Mouse (Mus musculus): ENCODE data around the gene Kpna1. TPM values are rescaled to one million over a fixed set of nuclear protein-coding genes. Genes with fewer than 3 reads are reported as not detected.
A peak's percentile ranks its signal among the peaks of the same experiment; 100 is the strongest.
"Not testable (repeated sequence)": the region's sequence is repeated elsewhere in the genome, so short reads cannot be mapped to it uniquely, and the experiment has no call there.

Gene Kpna1
- total RNA-seq, 1 experiment from 2014 or later, result 60.8 TPM

- ATAC-seq (replicated peaks in 1 of 2; ENCODE audit: insufficient read depth in 1 of 2, low FRiP score in 2 of 2, low TSS enrichment in 1 of 2, low read depth in 1 of 2, poor library complexity in 2 of 2, severe bottlenecking in 2 of 2), result no peak
Observed at GRCm38 (mm10) chr16:36056416-36056815, 77.9 kb downstream of the Kpna1 start.

GRCm38 (mm10) chr16:36057933-36058475 is 79.5 kb downstream of the Kpna1 start:
- ATAC-seq (replicated peaks in 1 of 2; ENCODE audit: insufficient read depth in 1 of 2, low FRiP score in 2 of 2, low TSS enrichment in 1 of 2, low read depth in 1 of 2, poor library complexity in 2 of 2, severe bottlenecking in 2 of 2), result no peak

- not testable (repeated sequence) for ATAC-seq (replicated peaks in 1 of 2; ENCODE audit: insufficient read depth in 1 of 2, low FRiP score in 2 of 2, low TSS enrichment in 1 of 2, low read depth in 1 of 2, poor library complexity in 2 of 2, severe bottlenecking in 2 of 2)
Observed at GRCm38 (mm10) chr16:36062534-36062933, 84.0 kb downstream of the Kpna1 start.

GRCm38 (mm10) chr16:36063315-36063714 is 84.8 kb downstream of the Kpna1 start:
- ATAC-seq (replicated peaks in 1 of 2; ENCODE audit: insufficient read depth in 1 of 2, low FRiP score in 2 of 2, low TSS enrichment in 1 of 2, low read depth in 1 of 2, poor library complexity in 2 of 2, severe bottlenecking in 2 of 2), result no peak

GRCm38 (mm10) chr16:36064904-36065303 is 86.4 kb downstream of the Kpna1 start:
- no peak for ATAC-seq (replicated peaks in 1 of 2; ENCODE audit: insufficient read depth in 1 of 2, low FRiP score in 2 of 2, low TSS enrichment in 1 of 2, low read depth in 1 of 2, poor library complexity in 2 of 2, severe bottlenecking in 2 of 2)

GRCm38 (mm10) chr16:36067694-36068093 is 89.1 kb downstream of the Kpna1 start:
- no peak for ATAC-seq (replicated peaks in 1 of 2; ENCODE audit: insufficient read depth in 1 of 2, low FRiP score in 2 of 2, low TSS enrichment in 1 of 2, low read depth in 1 of 2, poor library complexity in 2 of 2, severe bottlenecking in 2 of 2)

- no peak for ATAC-seq (replicated peaks in 1 of 2; ENCODE audit: insufficient read depth in 1 of 2, low FRiP score in 2 of 2, low TSS enrichment in 1 of 2, low read depth in 1 of 2, poor library complexity in 2 of 2, severe bottlenecking in 2 of 2)
Observed at GRCm38 (mm10) chr16:36068356-36068755, 89.8 kb downstream of the Kpna1 start.

GRCm38 (mm10) chr16:36069819-36070575 is 91.4 kb downstream of the Kpna1 start:
- no peak for ATAC-seq (replicated peaks in 1 of 2; ENCODE audit: insufficient read depth in 1 of 2, low FRiP score in 2 of 2, low TSS enrichment in 1 of 2, low read depth in 1 of 2, poor library complexity in 2 of 2, severe bottlenecking in 2 of 2)

- ATAC-seq (replicated peaks in 1 of 2; ENCODE audit: insufficient read depth in 1 of 2, low FRiP score in 2 of 2, low TSS enrichment in 1 of 2, low read depth in 1 of 2, poor library complexity in 2 of 2, severe bottlenecking in 2 of 2), result peak in 1 of 2 experiments; percentile 13; a peak in 3 of 4 replicates
Observed at GRCm38 (mm10) chr16:36071071-36071449, 92.5 kb downstream of the Kpna1 start.

GRCm38 (mm10) chr16:36071450-36072379 is 93.2 kb downstream of the Kpna1 start, which contains the start of the genes Fam162a and Ccdc58:
Fam162a (minus strand) TSS chr16:36071594.
Ccdc58 (plus strand) TSS chr16:36071685.
- ATAC-seq (replicated peaks in 1 of 2; ENCODE audit: insufficient read depth in 1 of 2, low FRiP score in 2 of 2, low TSS enrichment in 1 of 2, low read depth in 1 of 2, poor library complexity in 2 of 2, severe bottlenecking in 2 of 2), result peak; percentile 85 to 94

GRCm38 (mm10) chr16:36072410-36073011 is 94.0 kb downstream of the Kpna1 start:
- no peak for ATAC-seq (replicated peaks in 1 of 2; ENCODE audit: insufficient read depth in 1 of 2, low FRiP score in 2 of 2, low TSS enrichment in 1 of 2, low read depth in 1 of 2, poor library complexity in 2 of 2, severe bottlenecking in 2 of 2)

GRCm38 (mm10) chr16:36074772-36075171 is 96.2 kb downstream of the Kpna1 start:
- ATAC-seq (replicated peaks in 1 of 2; ENCODE audit: insufficient read depth in 1 of 2, low FRiP score in 2 of 2, low TSS enrichment in 1 of 2, low read depth in 1 of 2, poor library complexity in 2 of 2, severe bottlenecking in 2 of 2), result no peak

- no peak for ATAC-seq (replicated peaks in 1 of 2; ENCODE audit: insufficient read depth in 1 of 2, low FRiP score in 2 of 2, low TSS enrichment in 1 of 2, low read depth in 1 of 2, poor library complexity in 2 of 2, severe bottlenecking in 2 of 2)
Observed at GRCm38 (mm10) chr16:36079916-36080315, 101.4 kb downstream of the Kpna1 start.

Other genes starting within 250 kb of the Kpna1 start
- gene Dirc2, start 209.4 kb upstream of the Kpna1 start, total RNA-seq (2017), result 7.9 and 10.0 TPM in 2 replicates
- gene Hspbap1, start 208.4 kb upstream of the Kpna1 start, total RNA-seq (2017), result 2.4 TPM in 2 replicates
- 36.6 and 38.7 TPM in 2 replicates for gene Parp14, start 107.2 kb upstream of the Kpna1 start, total RNA-seq (2017)
- 65.9 and 69.0 TPM in 2 replicates for gene Parp9, start 40.3 kb upstream of the Kpna1 start, total RNA-seq (2017)
- 63.4 and 70.0 TPM in 2 replicates for gene Dtx3l, start 39.6 kb upstream of the Kpna1 start, total RNA-seq (2017)
- 12.8 and 15.5 TPM in 2 replicates for gene Wdr5b, start 62.4 kb downstream of the Kpna1 start, total RNA-seq (2017)
- 90.0 and 102 TPM in 2 replicates for gene Fam162a, start 92.8 kb downstream of the Kpna1 start, total RNA-seq (2017)
- gene Ccdc58, start 92.9 kb downstream of the Kpna1 start, total RNA-seq (2017), result 59.4 and 73.5 TPM in 2 replicates
- not detected in 2 replicates for gene Csta1, start 152.5 kb downstream of the Kpna1 start, total RNA-seq (2017)
- gene Stfa2l1, start 178.1 kb downstream of the Kpna1 start, total RNA-seq (2017), result 4.4 TPM in 1 of 2 replicates, not detected in the other
- gene Gm5483, start 205.5 kb downstream of the Kpna1 start, total RNA-seq (2017), result 8.9 and 27.9 TPM in 2 replicates
- gene Gm5416, start 231.7 kb downstream of the Kpna1 start, total RNA-seq (2017), result not detected in 2 replicates
- not detected in 2 replicates for gene 2010005H15Rik, start 242.7 kb downstream of the Kpna1 start, total RNA-seq (2017)